In the genomic region with DNA sequence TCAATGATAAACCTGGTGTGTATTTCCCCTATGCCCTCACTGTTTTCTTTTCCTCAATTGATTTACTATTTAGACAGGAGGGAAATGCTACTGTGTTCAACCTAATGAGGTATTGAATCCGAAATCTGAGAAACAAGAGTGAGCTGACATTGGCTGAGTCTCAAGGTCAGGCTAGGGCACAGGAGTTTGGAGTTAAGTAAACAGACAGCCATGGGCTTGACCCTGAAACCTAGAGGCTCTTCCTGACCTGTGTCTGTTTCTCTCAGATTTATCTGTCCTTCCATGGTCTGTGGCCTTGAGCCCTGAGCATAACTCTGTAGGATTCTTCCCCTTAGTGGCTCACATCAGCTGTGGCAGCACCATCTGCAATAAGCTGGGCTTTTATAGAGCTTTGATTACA, we compare ENCODE assay signal across 22 mouse cellular contexts. TPM values are rescaled to one million over a fixed set of nuclear protein-coding genes. Genes with fewer than 3 reads are reported as not detected.
DNase-seq lines count a peak whose midpoint lies in the region.
"Had no signal": no experiment of that assay in that cellular context is flagged by ENCODE, and none has a peak within 500 bp of the region (broad histone marks: within the 10 kb centered on the region; RNA-seq: fewer than 3 reads in every experiment).

No protein-coding gene starts in this region.

- DNase-seq in embryo, embryonic 10 days (ENCODE audit: low spot score), result peak; percentile 14
- no peak for DNase-seq in embryo, embryonic 10.5 days (ENCODE audit: low spot score)
- peak; percentile 44 for DNase-seq in ovary, adult 18-20 months (ENCODE audit: low spot score)
- no peak for DNase-seq in ovary, postnatal 10 days (ENCODE audit: low spot score)
- DNase-seq in adrenal gland, postnatal 36 days, result peak; percentile 7 to 22
- peak; percentile 8 for DNase-seq in mesoderm, embryonic 11.5 days (ENCODE audit: low read depth, low spot score)
- no peak for DNase-seq in thymus, adult 18-20 months
- DNase-seq in cerebellum, postnatal 14 days, result no peak
- DNase-seq: cerebellum, adult 11 months; cerebellum, adult 9-10 months; gastrocnemius, adult 2 months; gastrocnemius, postnatal 36 days; heart, adult 18-20 months; heart, postnatal 4 days; layer of hippocampus, postnatal 36 days; left cerebral cortex, postnatal 4 days; lung, adult 18-20 months; midbrain, embryonic 14.5 days; thymus, postnatal 36 days had no signal

RNA-seq across cellular contexts. Expression of gene Rgs7, which starts 37.6 kb away (rescaled TPM):
- 10 to 100 TPM; 10.5 to 12.1 TPM for total RNA-seq in adrenal gland, postnatal 36 days (2021)
- total RNA-seq: megakaryocyte-erythroid progenitor cell, adult 5-6 weeks; MEL; monocyte, adult 5-6 weeks had no signal

Comparison
In these comparisons a context has a peak if more than half of its experiments do, and no peak if none do; other contexts are left out.
1. DNase-seq: peak in embryo, embryonic 10 days (single experiment), ovary, adult 18-20 months (single experiment), adrenal gland, postnatal 36 days (2 of 2) and mesoderm, embryonic 11.5 days (single experiment); none in embryo, embryonic 10.5 days (single experiment), ovary, postnatal 10 days (single experiment), thymus, adult 18-20 months (0 of 2) and cerebellum, postnatal 14 days (0 of 2).